Mouse (Mus musculus) thymus, adult 2 months (tissue): Measurements from ENCODE around the gene Hcn1.

ENCODE experiments used
- CTCF ChIP-seq: fragments of 200-500 bp; IDR thresholded peaks from 2 replicates; pipeline ENCODE4 v1.5.1; 2012; ENCODE audit warnings: mild to moderate bottlenecking, control low read depth, low read length, moderate library complexity, borderline replicate concordance; ENCODE audit not compliant: control insufficient read depth, poor library complexity, insufficient read depth; ENCODE audit errors: extremely low read depth
- POLR2A ChIP-seq: fragments of 200-500 bp; IDR thresholded peaks from 2 replicates; pipeline ENCODE4 v1.6.1; 2012; ENCODE audit warnings: mild to moderate bottlenecking, low read length, control low read depth, moderate library complexity; ENCODE audit not compliant: control insufficient read depth, poor library complexity, insufficient read depth; ENCODE audit errors: extremely low read depth

- TF ChIP-seq POLR2A (no peak), CTCF (no peak)
Observed at GRCm38 (mm10) chr13:117658414-117659175, 56.5 kb downstream of the Hcn1 start.
